Mouse (Mus musculus) testis, postnatal 10 days (tissue): ENCODE measurements around the gene Map2k6.

ENCODE experiments used
- DNase-seq: peaks from one replicate; pipeline ENCODE4 v3.0.0; 2021; ENCODE audit warnings: low spot score

The Map2k6 gene

DNA sequence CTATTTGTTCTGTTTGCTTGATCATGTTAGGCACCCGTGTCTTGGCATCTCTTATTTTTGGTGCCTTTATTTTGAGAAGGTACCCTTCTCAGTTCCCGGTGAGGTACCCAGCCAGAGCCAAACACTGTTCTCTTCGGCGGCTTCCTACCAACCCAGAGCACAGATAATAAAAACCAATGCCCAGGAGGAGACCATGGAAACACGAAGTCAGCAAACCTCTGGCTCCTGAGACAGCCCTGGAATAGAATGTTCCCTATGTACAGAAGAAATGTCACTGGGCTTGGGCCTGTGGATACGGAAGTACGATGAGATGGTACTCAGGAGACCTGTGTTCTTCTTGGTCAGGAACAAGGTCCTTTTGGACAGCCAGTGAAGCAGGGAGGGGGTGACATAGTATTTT, 89.4 kb downstream of the Map2k6 start:
- DNase-seq: no peak

DNA sequence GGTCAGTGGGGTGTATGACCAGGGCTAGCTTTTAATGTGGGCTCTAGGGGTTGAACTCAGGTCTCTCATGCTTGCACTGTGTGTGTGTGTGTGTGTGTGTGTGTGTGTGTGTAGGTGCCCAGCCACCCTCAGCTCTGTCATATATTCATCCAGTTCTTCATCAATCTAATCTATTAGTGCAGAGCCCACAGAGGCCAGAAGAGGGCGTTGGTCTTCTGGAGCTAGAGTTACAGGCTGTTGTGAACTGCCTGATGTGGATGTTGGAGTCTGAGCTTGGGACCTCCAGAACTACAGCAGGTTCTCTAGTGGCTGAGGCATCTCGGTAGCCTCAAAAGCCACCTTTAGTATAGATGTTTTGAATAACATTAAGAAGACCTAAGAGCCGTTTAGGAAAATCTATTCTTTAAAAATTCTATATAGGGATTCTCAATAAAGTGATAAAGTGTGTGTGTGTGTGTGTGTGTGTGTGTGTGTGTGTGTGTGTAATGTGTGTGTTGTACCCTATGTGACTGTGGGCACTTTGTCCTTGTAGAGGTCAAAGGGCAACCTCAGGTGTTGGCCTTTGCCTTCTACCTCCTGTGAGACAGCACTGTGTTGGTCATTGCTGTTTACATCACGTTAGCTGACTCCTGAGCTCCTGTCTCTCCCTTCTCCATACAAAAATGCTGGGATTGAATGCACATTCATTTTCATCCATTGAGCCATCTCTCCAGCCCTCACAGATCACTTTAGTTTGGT, 96.6 kb downstream of the Map2k6 start:
- DNase-seq: no peak

- DNase-seq: peak; percentile 58
Observed at GRCm38 (mm10) chr11:110496061-110496446, 97.1 kb downstream of the Map2k6 start.

DNA sequence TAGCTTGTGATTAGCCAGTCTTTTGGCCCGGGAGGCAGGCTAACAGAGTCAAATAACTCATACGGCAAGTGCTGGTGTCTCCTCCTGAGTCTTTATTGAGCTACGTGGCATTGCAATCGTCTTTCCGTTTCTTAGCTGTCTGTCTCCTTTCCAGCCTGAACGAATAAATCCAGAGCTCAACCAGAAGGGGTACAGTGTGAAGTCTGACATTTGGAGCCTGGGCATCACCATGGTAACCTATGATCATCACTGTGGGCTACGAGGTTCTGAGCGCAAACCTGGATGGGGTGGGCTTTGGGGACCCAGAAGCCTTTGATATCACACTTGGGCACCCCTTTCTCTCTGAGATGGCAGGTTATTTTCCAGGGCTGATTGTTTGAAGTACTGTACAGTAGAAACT, 98.8 kb downstream of the Map2k6 start:
- DNase-seq: no peak

GRCm38 (mm10) chr11:110498651-110499213, 99.8 kb downstream of the Map2k6 start:
- no peak for DNase-seq

- no peak for DNase-seq
Observed at GRCm38 (mm10) chr11:110502937-110503670, 104.2 kb downstream of the Map2k6 start.

GRCm38 (mm10) chr11:110511466-110511865, 112.5 kb downstream of the Map2k6 start:
- DNase-seq: no peak

DNA sequence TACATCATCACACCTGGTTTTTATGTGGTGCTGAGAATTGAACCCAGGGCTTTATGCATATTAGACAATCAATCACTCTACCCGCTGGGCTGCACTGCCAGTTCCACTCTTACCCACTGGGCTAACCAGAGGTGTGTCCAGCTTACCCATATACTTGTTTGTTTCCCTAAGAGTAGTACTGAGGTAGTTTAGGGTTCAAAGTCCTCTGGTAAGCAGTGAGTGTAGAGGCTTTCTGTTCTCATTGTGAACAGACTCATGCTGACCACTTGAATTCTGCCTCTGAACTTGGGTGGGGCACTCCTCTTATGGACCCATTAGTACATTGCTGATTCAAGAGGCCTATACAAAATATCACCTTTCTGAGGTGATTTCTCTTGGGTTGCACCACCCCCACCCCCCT, 119.7 kb downstream of the Map2k6 start:
- DNase-seq: no peak

DNA sequence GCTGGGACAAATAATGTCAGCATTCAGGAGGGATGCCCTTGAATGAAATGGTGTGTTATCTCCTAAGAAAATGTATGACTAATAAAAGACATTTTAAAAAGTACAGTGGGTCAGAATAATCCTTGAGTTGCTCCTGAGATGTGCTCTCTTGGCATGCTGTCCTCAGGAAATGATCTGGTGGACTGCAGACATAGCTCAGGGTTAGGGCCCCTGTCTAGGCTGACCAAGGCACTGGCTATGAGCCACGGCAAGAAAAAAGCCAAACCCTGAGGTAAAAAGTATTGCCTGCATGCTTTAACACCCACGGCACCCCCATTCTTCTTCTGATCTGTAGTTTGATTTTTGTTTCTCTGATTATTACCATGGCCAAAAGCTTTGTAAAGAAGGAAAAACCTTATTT, 124.0 kb downstream of the Map2k6 start:
- no peak for DNase-seq

GRCm38 (mm10) chr11:110526156-110526555, 127.2 kb downstream of the Map2k6 start:
- no peak for DNase-seq

DNA sequence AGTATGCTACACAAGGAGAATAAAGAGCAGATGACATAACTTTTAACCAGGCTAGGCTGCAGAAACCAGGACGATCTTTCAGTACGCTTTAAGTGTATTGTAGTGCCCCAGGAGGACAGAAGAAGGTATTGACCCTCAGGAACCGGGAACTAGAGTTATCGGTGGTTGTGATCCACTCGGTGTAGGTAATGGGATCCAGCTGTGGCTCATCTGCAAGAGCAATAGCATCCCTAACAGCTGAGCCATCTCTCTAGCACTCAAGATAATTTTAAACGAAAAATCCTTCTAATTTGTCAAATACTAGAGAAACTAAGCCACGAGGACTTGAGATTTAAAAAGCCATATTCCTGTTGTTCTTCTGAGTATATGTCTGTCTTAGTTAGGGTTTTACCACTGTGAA, 132.2 kb downstream of the Map2k6 start:
- DNase-seq: no peak

DNA sequence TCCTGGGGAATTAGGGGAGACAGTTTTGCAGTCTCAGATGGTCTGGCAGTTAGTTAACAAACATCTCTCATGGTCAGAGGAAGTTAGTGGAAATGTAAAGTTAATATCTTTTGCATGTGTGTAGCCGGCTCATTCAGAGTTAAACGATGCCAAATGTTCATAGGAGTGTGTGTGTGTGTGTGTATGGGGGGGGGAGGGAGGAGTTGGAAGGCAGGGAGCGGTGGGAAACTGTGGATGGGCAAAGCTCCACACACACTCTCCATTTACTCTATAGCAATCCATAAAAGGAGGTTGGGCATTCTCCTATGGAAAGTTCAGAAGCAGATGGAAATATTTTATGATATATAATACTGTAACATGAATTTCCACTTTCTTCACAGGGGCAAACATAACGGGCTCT, 135.9 kb downstream of the Map2k6 start:
- no peak for DNase-seq

GRCm38 (mm10) chr11:110536533-110536932, 137.6 kb downstream of the Map2k6 start:
- no peak for DNase-seq

DNA sequence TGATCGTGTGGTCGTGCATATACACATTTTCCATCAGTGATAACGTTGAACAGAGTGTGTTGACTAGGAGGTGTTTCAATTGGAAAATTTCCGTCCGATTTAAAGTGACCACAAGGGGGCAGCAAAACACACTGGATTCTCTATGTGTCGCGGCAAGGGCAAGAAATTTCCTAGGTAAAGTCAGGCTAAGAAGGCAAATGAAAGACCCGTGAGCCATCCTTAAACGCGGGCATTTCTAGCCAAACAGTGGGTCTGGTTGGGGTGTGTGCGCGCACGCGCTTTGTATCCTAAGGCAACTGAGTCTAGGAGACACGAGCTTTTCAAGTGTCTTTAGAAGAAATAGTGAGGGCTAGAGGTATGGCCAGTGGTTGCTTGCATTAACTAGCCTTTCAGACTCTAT, 138.7 kb downstream of the Map2k6 start:
- DNase-seq: peak; percentile 74

DNA sequence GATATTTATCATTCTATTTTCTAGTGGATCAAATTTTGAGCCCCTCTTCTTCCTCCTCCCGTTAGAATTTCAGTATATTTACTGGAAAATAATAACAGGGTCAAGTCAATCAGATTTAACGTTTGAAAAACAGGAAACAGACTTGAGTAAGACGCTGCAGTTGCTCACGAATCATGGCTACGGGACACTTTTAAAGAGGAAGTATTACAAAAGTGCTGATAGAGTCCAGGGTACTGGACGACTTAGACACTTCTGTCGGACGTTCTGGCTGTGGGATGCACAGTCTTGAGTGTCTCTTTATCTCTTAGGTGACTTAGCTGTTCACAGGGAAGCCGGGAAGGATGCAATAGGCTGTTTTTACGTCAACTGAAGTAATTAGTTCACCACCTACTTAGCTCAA, 139.3 kb downstream of the Map2k6 start:
- DNase-seq: no peak

DNA sequence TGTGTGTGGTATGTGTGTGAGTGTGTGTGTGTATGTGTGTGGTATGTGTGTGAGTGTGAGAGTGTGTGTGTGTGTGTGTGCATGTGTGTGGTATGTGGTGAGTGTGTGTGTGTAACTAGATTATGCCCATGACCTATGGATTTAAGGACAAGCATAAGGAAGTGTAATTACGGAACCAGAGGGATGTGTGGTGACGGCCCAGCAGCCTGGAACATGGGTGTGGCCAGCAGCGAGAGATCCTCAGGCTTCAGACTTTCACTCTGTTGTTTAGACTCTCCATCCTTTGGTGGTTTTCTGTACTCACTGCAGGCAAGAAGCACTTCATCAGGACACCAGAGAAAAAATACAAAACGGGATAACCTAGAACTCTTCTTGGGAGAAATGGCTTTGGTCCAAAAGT, 143.0 kb downstream of the Map2k6 start:
- no peak for DNase-seq

DNA sequence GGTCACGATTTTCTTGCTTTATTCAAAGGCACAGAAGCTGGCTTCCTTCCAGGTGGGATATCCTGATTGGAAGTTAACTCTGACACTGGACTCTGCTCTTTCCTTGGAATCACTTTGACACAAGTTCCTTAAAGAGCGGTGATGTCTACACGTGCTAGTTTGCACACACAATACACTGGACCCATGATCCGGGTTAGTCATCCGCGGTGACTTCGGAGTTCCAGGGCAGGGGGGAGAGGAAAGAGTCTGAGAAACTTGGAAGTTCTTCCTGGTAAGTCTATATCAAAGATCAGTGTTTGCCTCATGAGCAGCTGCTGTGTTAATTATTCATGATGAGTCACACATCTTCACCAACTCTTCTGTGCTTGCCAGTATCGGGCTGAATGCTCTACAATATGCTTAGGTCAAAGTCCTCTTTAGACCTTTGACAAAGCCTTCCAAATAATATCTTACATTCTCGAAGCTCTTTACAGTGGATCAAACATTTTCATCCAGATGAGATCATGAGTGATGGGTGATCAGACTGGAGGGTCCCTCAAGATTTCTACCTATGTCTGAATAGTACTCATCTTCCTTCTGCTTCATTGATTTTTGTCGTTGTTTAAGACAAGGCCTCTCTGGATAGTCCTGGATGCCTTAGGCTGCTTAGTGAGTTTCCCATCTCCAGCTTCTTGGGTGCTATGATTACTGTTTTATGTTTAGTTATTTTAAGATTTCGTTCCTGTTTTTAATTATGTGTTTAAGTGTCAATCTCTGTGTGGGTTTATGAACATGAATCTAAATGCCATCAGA, 145.7 kb downstream of the Map2k6 start:
- DNase-seq: no peak

DNA sequence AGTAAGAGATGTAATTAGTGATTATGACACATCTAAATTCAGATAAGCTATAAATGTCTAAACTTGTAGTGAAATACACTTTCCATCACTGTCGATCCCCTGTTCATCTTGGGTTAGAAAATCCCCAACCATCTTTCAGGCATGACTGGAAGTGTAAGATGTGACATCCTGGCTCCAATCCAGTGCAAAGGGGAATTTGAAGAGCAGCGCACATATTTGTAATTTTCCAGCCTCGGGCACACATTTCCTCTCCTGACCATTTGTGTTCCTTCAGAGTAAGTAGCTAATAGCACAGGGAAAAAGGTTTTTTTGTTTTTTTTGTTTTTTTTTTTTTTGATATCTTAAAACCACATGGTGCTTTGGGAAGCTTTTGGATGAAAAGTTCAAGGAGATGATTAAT, 146.5 kb downstream of the Map2k6 start:
- DNase-seq: no peak

GRCm38 (mm10) chr11:110551471-110551967, 152.6 kb downstream of the Map2k6 start:
- no peak for DNase-seq

DNA sequence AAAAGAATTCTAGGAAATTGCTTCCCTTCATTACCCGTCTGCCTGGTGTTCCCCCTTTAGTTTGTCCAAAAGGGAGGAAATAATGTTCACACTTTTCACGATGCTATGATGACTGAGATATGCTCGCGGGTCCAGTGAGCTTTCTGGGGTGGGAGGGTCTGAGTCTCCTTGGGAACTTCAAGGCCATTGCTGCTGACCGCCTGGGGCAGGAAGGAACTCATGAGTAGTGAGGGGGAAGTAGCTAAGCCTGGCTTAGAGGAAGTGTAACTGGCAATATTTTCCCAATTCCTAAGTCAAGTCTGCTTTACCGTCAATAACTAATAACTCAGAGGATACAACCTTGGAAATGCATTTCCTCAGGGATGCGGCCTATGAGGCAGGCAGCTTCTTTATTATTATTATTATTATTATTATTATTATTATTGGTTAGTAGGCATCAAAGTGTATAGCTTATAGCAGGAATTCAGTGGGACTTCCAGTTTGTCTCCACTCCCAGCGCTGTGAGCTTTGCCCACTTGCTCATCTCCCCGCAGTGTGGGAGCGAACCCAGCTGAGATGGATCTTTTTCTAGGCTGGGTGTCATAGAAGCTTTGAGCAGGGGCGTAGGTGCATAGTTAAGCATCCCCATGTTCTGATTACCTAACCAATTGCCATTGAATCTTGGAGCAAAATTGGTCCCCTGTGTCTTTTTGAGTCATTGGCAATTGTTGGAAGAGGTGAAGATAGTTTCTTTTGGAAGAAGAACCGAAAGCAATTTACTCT, 163.6 kb downstream of the Map2k6 start:
- no peak for DNase-seq

GRCm38 (mm10) chr11:110563272-110563671, 164.3 kb downstream of the Map2k6 start:
- DNase-seq: no peak

DNA sequence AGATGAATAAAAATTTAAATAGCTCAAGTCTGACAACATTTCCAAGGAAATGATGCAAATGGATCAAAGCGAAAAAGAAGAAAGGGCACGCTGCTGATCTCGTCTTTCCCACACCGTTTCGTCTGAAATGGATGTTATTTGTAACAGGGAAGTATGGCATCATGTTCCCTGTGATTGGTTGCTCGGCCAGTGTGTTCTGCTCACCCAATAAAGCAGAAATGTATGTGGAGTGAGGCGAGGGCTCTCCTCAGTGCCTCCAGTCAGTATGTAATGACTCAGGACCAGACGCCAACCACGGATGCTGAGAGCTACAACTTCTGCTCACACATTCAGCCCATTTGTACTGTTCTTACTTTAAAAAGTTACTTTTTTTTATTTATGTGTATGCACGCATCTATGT, 164.9 kb downstream of the Map2k6 start:
- no peak for DNase-seq
